Comparison of ENCODE assay signal across 8 mouse cellular contexts in genomic region chr7:88097715-88098114, GRCm38 (mm10).
DNase-seq lines count a peak whose midpoint lies in the region; ATAC-seq and TF ChIP-seq lines count a peak whose summit lies in the region.

No protein-coding gene starts in this region.

- TF ChIP-seq EP300 in heart, adult 2 months (IDR thresholded peaks at IDR 0.05; ENCODE audit: insufficient read depth, low read depth, low read length), result no peak

- TF ChIP-seq POLR2A in heart, adult 2 months (IDR thresholded peaks at IDR 0.05; ENCODE audit: insufficient read depth, low read depth, low read length), result no peak

- no peaks in the 10 kb centered on the region for H3K9me3 ChIP-seq in heart, embryonic 12.5 days (replicated peaks)
- no peaks in the 10 kb centered on the region for H3K9me3 ChIP-seq in intestine, embryonic 14.5 days (ENCODE audit: control insufficient read depth, low read length)

- no peak overlapping the region for H3K9ac ChIP-seq in heart, adult 2 months (ENCODE audit: low read depth, low read length)
- H3K9ac ChIP-seq in heart, embryonic 12.5 days, result no peak overlapping the region
- no peak overlapping the region for H3K9ac ChIP-seq in intestine, embryonic 14.5 days (ENCODE audit: low read length)

- intact Hi-C loops in heart, adult 2 months (cut with DNase I), result loop anchor here (1.0 to 5.0 kb wide), 3 partner anchors 260 to 1030 kb away; no protein-coding TSS in a partner anchor
- intact Hi-C loops in left cerebral cortex, postnatal 4 days (cut with DNase I), result no loop called here

- H3K27me3 ChIP-seq in heart, adult 2 months (ENCODE audit: control insufficient read depth, insufficient read depth, low read length), result no peaks in the 10 kb centered on the region
- no peaks in the 10 kb centered on the region for H3K27me3 ChIP-seq in heart, embryonic 12.5 days (replicated peaks)
- no peaks in the 10 kb centered on the region for H3K27me3 ChIP-seq in intestine, embryonic 14.5 days (replicated peaks; ENCODE audit: control insufficient read depth, insufficient read depth, low read length)
- H3K27me3 ChIP-seq in splenic B cell, adult 2 months (ENCODE audit: control insufficient read depth, insufficient read depth, low read length, poor library complexity, severe bottlenecking), result no peaks in the 10 kb centered on the region

- DNase-seq in heart, adult 2 months, result peak; percentile 61 to 68
- DNase-seq in cerebellum, adult 8-10 months, result peak; percentile 6
- peak; percentile 19 to 66 for DNase-seq in frontal cortex, adult 2 months (ENCODE audit: extremely low spot score in 1 of 2, low spot score in 1 of 2)
- peak; percentile 79 for DNase-seq in intestine, embryonic 14.5 days (ENCODE audit: low spot score)
- DNase-seq in left cerebral cortex, postnatal 4 days, result peak; percentile 54
- DNase-seq in splenic B cell, adult 2 months (ENCODE audit: low read depth, low spot score), result peak; percentile 86

- no peaks in the 10 kb centered on the region for H3K36me3 ChIP-seq in heart, adult 2 months (ENCODE audit: control insufficient read depth, insufficient read depth, low read length)
- no peaks in the 10 kb centered on the region for H3K36me3 ChIP-seq in heart, embryonic 12.5 days
- no peaks in the 10 kb centered on the region for H3K36me3 ChIP-seq in intestine, embryonic 14.5 days (ENCODE audit: control insufficient read depth, insufficient read depth, low read length)
- H3K36me3 ChIP-seq in splenic B cell, adult 2 months (ENCODE audit: control insufficient read depth, insufficient read depth, low read length, poor library complexity, severe bottlenecking), result no peaks in the 10 kb centered on the region

- H3K4me3 ChIP-seq in heart, adult 2 months, result no peak overlapping the region
- no peak overlapping the region for H3K4me3 ChIP-seq in heart, embryonic 12.5 days
- H3K4me3 ChIP-seq in intestine, embryonic 14.5 days (ENCODE audit: low read depth, low read length), result no peak overlapping the region

- peak; percentile 80 for TF ChIP-seq CTCF in heart, adult 2 months (IDR thresholded peaks at IDR 0.05)

- no peak overlapping the region for H3K27ac ChIP-seq in heart, adult 2 months
- H3K27ac ChIP-seq in heart, embryonic 12.5 days (ENCODE audit: poor library complexity, severe bottlenecking), result no peak overlapping the region
- no peak overlapping the region for H3K27ac ChIP-seq in intestine, embryonic 14.5 days (ENCODE audit: low read depth)

- H3K4me2 ChIP-seq in heart, embryonic 12.5 days, result no peak overlapping the region
- H3K4me2 ChIP-seq in intestine, embryonic 14.5 days (ENCODE audit: low read length), result no peak overlapping the region

- ATAC-seq in heart, embryonic 12.5 days (ENCODE audit: insufficient number of reproducible peaks, low FRiP score), result no peak
- 0 out of 2 replicates have a peak, but pooled peaks have one; percentile 66 for ATAC-seq in intestine, embryonic 14.5 days (replicated peaks; ENCODE audit: low FRiP score, low TSS enrichment, low read depth)
- peak; percentile 87 for ATAC-seq in monocyte, adult 5-6 weeks (replicated peaks; ENCODE audit: insufficient number of reproducible peaks, low FRiP score, low TSS enrichment, poor library complexity, severe bottlenecking)

- H3K4me1 ChIP-seq in heart, adult 2 months (ENCODE audit: control insufficient read depth, insufficient read depth, low read length), result no peaks in the 10 kb centered on the region
- H3K4me1 ChIP-seq in heart, embryonic 12.5 days (replicated peaks), result no peaks in the 10 kb centered on the region
- no peaks in the 10 kb centered on the region for H3K4me1 ChIP-seq in intestine, embryonic 14.5 days (replicated peaks; ENCODE audit: control insufficient read depth, insufficient read depth, low read length)

- H3K79me2 ChIP-seq in heart, adult 2 months (replicated peaks; ENCODE audit: control insufficient read depth, insufficient read depth, low read length), result no peaks in the 10 kb centered on the region

- 6% methylated on average over 1 of the region's 1 CpGs for WGBS in heart, adult 2 months
- WGBS in heart, embryonic 12.5 days, result 6% methylated on average over 1 of the region's 1 CpGs
- 11% methylated on average over 1 of the region's 1 CpGs for WGBS in intestine, embryonic 14.5 days

Comparison
In these comparisons a context has a peak if more than half of its experiments do, and no peak if none do; other contexts are left out.
1. DNase-seq: peak in every context shown above with its lines; median percentile 86 in splenic B cell, adult 2 months; 79 in intestine, embryonic 14.5 days; 64 in heart, adult 2 months; 54 in left cerebral cortex, postnatal 4 days; 42 in frontal cortex, adult 2 months; 6 in cerebellum, adult 8-10 months.